Mouse (Mus musculus) hindbrain, embryonic 16.5 days (tissue): Measurements from ENCODE around the gene Kazn. TPM values are rescaled to one million over a fixed set of nuclear protein-coding genes. Genes with fewer than 3 reads are reported as not detected.

ENCODE experiments used
- ATAC-seq: fragments of 200-750 bp; cut with Nextera tagmentation; 2 replicates; pipeline ENCODE4 v1.8.0; 2017; ENCODE audit warnings: moderate TSS enrichment, moderate library complexity
- H3K27ac ChIP-seq: fragments of 300-500 bp; sonication (generic); 2 replicates; pipeline ENCODE4 v1.5.1; 2014; ENCODE audit warnings: low read depth, mild to moderate bottlenecking, control low read depth, low read length, moderate library complexity
- H3K27me3 ChIP-seq: fragments of 300-500 bp; sonication (generic); replicated peaks from 2 replicates; pipeline ENCODE4 v1.6.1; 2014; ENCODE audit warnings: low read length; ENCODE audit not compliant: control insufficient read depth, insufficient read depth
- H3K36me3 ChIP-seq: fragments of 300-500 bp; sonication (generic); 2 replicates; pipeline ENCODE4 v1.6.1; 2014; ENCODE audit warnings: mild to moderate bottlenecking, low read length, moderate library complexity, mixed read lengths; ENCODE audit not compliant: control insufficient read depth, insufficient read depth
- H3K4me1 ChIP-seq: fragments of 300-500 bp; sonication (generic); 2 replicates; pipeline ENCODE4 v1.6.1; 2014; ENCODE audit warnings: low read depth, low read length; ENCODE audit not compliant: control insufficient read depth, insufficient read depth
- H3K4me2 ChIP-seq: fragments of 300-500 bp; sonication (generic); 2 replicates; pipeline ENCODE4 v1.6.1; 2014; ENCODE audit warnings: mild to moderate bottlenecking, low read length, control low read depth, moderate library complexity
- H3K4me3 ChIP-seq: fragments of 300-500 bp; sonication (generic); 2 replicates; pipeline ENCODE4 v1.5.1; 2014; ENCODE audit warnings: mild to moderate bottlenecking, low read length, control low read depth, moderate library complexity
- H3K9ac ChIP-seq: fragments of 300-500 bp; sonication (generic); 2 replicates; pipeline ENCODE4 v1.6.1; 2014; ENCODE audit warnings: low read depth, mild to moderate bottlenecking, control low read depth, low read length, moderate library complexity
- H3K9me3 ChIP-seq: fragments of 300-500 bp; sonication (generic); 2 replicates; pipeline ENCODE4 v1.6.1; 2014; ENCODE audit warnings: mild to moderate bottlenecking, low read length, moderate library complexity; ENCODE audit not compliant: control insufficient read depth
- WGBS: fragments of 180-500 bp; shearing (Covaris S2); extraction: QIAGEN DNeasy Blood & Tissue Kit; methylation state at CpG from one replicate; pipeline ENCODE4 v1.1.7; 2014; 5-methylcytosine and 5-hydroxymethylcytosine counted together
- polyA plus RNA-seq: library from polyadenylated mRNA; unstranded; fragments of >200 nt; fragmentation: Nextera tagmentation; extraction: Ambion mirVana; gene quantifications from 2 replicates; pipeline ENCODE4 v1.2.1, GENCODE M21; 2015

Gene Kazn
- polyA plus RNA-seq, 1 experiment from 2014 or later, result 26.4 TPM

- WGBS, result 75% methylated on average over 7 of the region's 7 CpGs
- peaks cover 14% of the 10 kb centered on the region for H3K4me1 ChIP-seq
- H3K4me2 ChIP-seq, result no peak overlapping the region
- no peak overlapping the region for H3K27ac ChIP-seq
- H3K36me3 ChIP-seq, result no peaks in the 10 kb centered on the region
- no peak overlapping the region for H3K9ac ChIP-seq
- no peak for ATAC-seq
- no peaks in the 10 kb centered on the region for H3K9me3 ChIP-seq
- H3K27me3 ChIP-seq, result no peaks in the 10 kb centered on the region
- no peak overlapping the region for H3K4me3 ChIP-seq
Observed at GRCm38 (mm10) chr4:142215760-142216159, 23.4 kb downstream of the Kazn start.

GRCm38 (mm10) chr4:142214532-142214931 is 24.7 kb downstream of the Kazn start:
- no peak overlapping the region for H3K9ac ChIP-seq
- WGBS, result 56% methylated on average over 6 of the region's 6 CpGs
- no peaks in the 10 kb centered on the region for H3K9me3 ChIP-seq
- peaks cover 14% of the 10 kb centered on the region for H3K4me1 ChIP-seq
- H3K4me2 ChIP-seq, result no peak overlapping the region
- H3K4me3 ChIP-seq, result no peak overlapping the region
- H3K36me3 ChIP-seq, result no peaks in the 10 kb centered on the region
- peak; percentile 55 for ATAC-seq
- no peak overlapping the region for H3K27ac ChIP-seq
- no peaks in the 10 kb centered on the region for H3K27me3 ChIP-seq

GRCm38 (mm10) chr4:142212425-142212824 is 26.8 kb downstream of the Kazn start:
- 88% methylated on average over 9 of the region's 9 CpGs for WGBS
- Histone ChIP-seq H3K9ac (no peak overlapping the region), H3K4me3 (no peak overlapping the region), H3K27ac (no peak overlapping the region), H3K4me1 (peaks cover 14% of the 10 kb centered on the region), H3K27me3 (no peaks in the 10 kb centered on the region), H3K36me3 (no peaks in the 10 kb centered on the region), H3K4me2 (no peak overlapping the region), H3K9me3 (no peaks in the 10 kb centered on the region)
- no peak for ATAC-seq

- no peaks in the 10 kb centered on the region for H3K27me3 ChIP-seq
- H3K4me2 ChIP-seq, result no peak overlapping the region
- H3K4me3 ChIP-seq, result no peak overlapping the region
- WGBS, result 76% methylated on average over 9 of the region's 9 CpGs
- H3K9ac ChIP-seq, result 0 out of 2 replicates have a peak overlapping the region, but pooled peaks have one; percentile 27
- H3K4me1 ChIP-seq, result peaks cover 14% of the 10 kb centered on the region
- no peak overlapping the region for H3K27ac ChIP-seq
- H3K9me3 ChIP-seq, result no peaks in the 10 kb centered on the region
- no peaks in the 10 kb centered on the region for H3K36me3 ChIP-seq
- ATAC-seq, result no peak
Observed at GRCm38 (mm10) chr4:142209884-142210283, 29.3 kb downstream of the Kazn start.

- H3K4me2 ChIP-seq, result no peak overlapping the region
- no peak for ATAC-seq
- H3K27ac ChIP-seq, result no peak overlapping the region
- peaks cover 10% of the 10 kb centered on the region for H3K4me1 ChIP-seq
- 62% methylated on average over 7 of the region's 7 CpGs for WGBS
- no peaks in the 10 kb centered on the region for H3K36me3 ChIP-seq
- H3K27me3 ChIP-seq, result no peaks in the 10 kb centered on the region
- no peaks in the 10 kb centered on the region for H3K9me3 ChIP-seq
- no peak overlapping the region for H3K4me3 ChIP-seq
- H3K9ac ChIP-seq, result no peak overlapping the region
Observed at GRCm38 (mm10) chr4:142209476-142209875, 29.7 kb downstream of the Kazn start.

GRCm38 (mm10) chr4:142205693-142206092 is 33.5 kb downstream of the Kazn start:
- Histone ChIP-seq H3K4me2 (no peak overlapping the region), H3K9me3 (no peaks in the 10 kb centered on the region; the same call in 1 of the 2 replicates), H3K36me3 (0 out of 2 replicates have a peak, but pooled peaks cover 2% of the 10 kb centered on the region), H3K27ac (no peak overlapping the region), H3K4me1 (no peaks in the 10 kb centered on the region), H3K9ac (no peak overlapping the region), H3K27me3 (no peaks in the 10 kb centered on the region), H3K4me3 (no peak overlapping the region)
- 86% methylated on average over 6 of the region's 6 CpGs for WGBS
- no peak for ATAC-seq

- H3K4me2 ChIP-seq, result no peak overlapping the region
- no peak overlapping the region for H3K4me3 ChIP-seq
- H3K9me3 ChIP-seq, result 0 out of 2 replicates have a peak, but pooled peaks cover 3% of the 10 kb centered on the region
- no peaks in the 10 kb centered on the region for H3K27me3 ChIP-seq
- H3K36me3 ChIP-seq, result 0 out of 2 replicates have a peak, but pooled peaks cover 2% of the 10 kb centered on the region
- no peaks in the 10 kb centered on the region for H3K4me1 ChIP-seq
- H3K27ac ChIP-seq, result no peak overlapping the region
- H3K9ac ChIP-seq, result no peak overlapping the region
- WGBS, result 50% methylated on average over 6 of the region's 6 CpGs
- ATAC-seq, result no peak
Observed at GRCm38 (mm10) chr4:142196626-142197025, 42.6 kb downstream of the Kazn start.

GRCm38 (mm10) chr4:142193780-142194179 is 45.4 kb downstream of the Kazn start:
- no peaks in the 10 kb centered on the region for H3K27me3 ChIP-seq
- H3K9me3 ChIP-seq, result no peaks in the 10 kb centered on the region
- 96% methylated on average over 7 of the region's 7 CpGs for WGBS
- no peak overlapping the region for H3K4me3 ChIP-seq
- H3K9ac ChIP-seq, result no peak overlapping the region
- H3K4me1 ChIP-seq, result no peaks in the 10 kb centered on the region
- H3K4me2 ChIP-seq, result no peak overlapping the region
- no peak overlapping the region for H3K27ac ChIP-seq
- ATAC-seq, result no peak
- H3K36me3 ChIP-seq, result no peaks in the 10 kb centered on the region

GRCm38 (mm10) chr4:142193151-142193578 is 46.0 kb downstream of the Kazn start:
- Histone ChIP-seq H3K4me2 (no peak overlapping the region), H3K27ac (no peak overlapping the region), H3K4me3 (no peak overlapping the region), H3K9me3 (no peaks in the 10 kb centered on the region), H3K4me1 (no peaks in the 10 kb centered on the region), H3K27me3 (no peaks in the 10 kb centered on the region), H3K36me3 (no peaks in the 10 kb centered on the region), H3K9ac (no peak overlapping the region)
- ATAC-seq, result no peak
- 94% methylated on average over 8 of the region's 8 CpGs for WGBS

- WGBS, result 92% methylated on average over 8 of the region's 8 CpGs
Observed at GRCm38 (mm10) chr4:142189960-142190359, 49.2 kb downstream of the Kazn start.

More at GRCm38 (mm10) chr4:142189960-142190359, 49.2 kb downstream of the Kazn start:
- H3K9me3 ChIP-seq, result no peaks in the 10 kb centered on the region
- no peak overlapping the region for H3K9ac ChIP-seq
- no peak for ATAC-seq
- no peaks in the 10 kb centered on the region for H3K27me3 ChIP-seq
- H3K27ac ChIP-seq, result no peak overlapping the region
- H3K36me3 ChIP-seq, result no peaks in the 10 kb centered on the region
- no peak overlapping the region for H3K4me3 ChIP-seq
- H3K4me2 ChIP-seq, result no peak overlapping the region
- no peaks in the 10 kb centered on the region; the same call in 1 of the 2 replicates for H3K4me1 ChIP-seq
